Mouse (Mus musculus): ENCODE results near the gene Kif16b. TPM values are rescaled to one million over a fixed set of nuclear protein-coding genes. Genes with fewer than 3 reads are reported as not detected.
"Not testable (repeated sequence)": the region's sequence is repeated elsewhere in the genome, so short reads cannot be mapped to it uniquely, and the experiment has no call there.

Kif16b gene
- total RNA-seq, 2 experiments from 2014 or later = 32.7 to 33.5 TPM

DNA sequence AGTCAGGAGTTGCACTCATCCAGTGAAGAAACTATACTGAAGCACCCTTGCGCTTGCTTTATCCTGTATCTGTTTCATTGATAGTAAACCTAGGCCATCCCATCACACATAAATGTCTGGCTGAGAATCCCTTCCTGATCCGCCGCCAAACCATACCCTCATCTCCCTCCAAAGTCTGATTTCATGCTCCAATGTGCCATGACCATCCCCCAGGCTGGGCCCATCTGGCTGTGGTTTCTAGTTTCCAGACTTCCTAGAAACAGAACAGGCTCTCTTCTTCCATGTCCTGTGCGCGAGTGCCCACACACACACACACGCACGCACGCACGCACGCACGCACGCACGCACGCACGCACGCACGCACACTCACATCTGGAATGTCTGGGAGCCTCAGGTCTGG lies 292.6 kb downstream of the Kif16b start:
- DNase-seq = no peak
- intact Hi-C loops (cut with DNase I) = no loop called here

DNA sequence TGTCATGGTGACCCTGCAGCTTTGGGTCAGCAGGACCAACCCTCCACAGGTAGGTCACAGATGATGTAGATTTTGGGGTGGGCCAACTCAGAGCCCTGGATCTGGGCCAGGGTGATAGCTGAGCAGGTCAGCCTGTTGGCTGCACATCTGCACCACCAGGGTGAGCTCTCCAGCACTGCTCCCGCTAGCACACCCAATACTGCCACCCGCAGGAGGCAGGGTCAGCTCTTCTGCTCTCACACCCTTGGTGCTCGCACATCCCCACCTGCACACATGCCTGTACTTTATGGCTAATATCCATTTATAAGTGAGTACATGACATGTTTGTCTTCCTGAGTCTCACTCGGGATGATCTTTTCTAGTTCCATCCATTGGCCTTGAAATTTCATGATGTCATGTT lies 296.6 kb downstream of the Kif16b start:
- no peak for DNase-seq
- intact Hi-C loops (cut with DNase I) = no loop called here

DNA sequence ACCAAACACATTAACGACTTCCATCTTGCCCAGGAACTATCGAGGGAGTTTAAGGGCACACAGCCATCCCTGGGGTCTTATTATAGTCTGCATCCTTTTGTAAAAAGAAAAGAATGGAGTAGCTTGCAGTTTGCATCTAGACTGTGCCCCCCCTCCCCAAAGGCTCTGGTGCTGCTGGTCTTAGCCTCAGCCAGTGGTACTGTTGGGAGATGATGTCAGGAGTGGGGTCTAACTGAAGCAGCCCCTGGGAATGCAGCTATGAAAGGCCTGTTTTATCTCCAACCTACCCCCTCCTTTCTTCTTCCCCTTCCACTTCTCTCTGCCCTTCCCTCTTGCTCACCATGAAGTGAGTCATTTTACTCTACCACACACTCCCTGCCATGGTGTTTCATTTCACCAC lies 298.1 kb downstream of the Kif16b start:
- intact Hi-C loops (cut with DNase I) = no loop called here
- no peak for DNase-seq

DNA sequence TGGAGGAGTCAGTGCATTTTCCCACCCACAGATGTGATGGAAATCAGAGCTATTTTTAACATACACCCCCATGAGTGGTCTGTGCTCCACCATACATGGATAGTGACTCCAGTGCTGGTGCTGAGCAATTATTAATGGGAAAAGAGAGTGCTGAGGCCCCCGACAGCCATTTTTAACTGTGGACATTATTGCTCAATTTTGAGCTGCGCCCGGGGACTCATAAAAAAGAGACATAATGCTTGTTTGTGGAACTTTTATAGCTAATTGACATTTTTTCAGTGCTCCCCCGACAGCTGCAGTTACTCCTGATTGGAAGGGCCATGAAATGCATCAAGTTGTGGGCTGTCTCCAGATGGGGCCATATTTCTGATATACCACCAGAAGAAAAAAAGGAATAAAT lies 302.1 kb downstream of the Kif16b start:
- intact Hi-C loops (cut with DNase I) = no loop called here
- DNase-seq = no peak

DNA sequence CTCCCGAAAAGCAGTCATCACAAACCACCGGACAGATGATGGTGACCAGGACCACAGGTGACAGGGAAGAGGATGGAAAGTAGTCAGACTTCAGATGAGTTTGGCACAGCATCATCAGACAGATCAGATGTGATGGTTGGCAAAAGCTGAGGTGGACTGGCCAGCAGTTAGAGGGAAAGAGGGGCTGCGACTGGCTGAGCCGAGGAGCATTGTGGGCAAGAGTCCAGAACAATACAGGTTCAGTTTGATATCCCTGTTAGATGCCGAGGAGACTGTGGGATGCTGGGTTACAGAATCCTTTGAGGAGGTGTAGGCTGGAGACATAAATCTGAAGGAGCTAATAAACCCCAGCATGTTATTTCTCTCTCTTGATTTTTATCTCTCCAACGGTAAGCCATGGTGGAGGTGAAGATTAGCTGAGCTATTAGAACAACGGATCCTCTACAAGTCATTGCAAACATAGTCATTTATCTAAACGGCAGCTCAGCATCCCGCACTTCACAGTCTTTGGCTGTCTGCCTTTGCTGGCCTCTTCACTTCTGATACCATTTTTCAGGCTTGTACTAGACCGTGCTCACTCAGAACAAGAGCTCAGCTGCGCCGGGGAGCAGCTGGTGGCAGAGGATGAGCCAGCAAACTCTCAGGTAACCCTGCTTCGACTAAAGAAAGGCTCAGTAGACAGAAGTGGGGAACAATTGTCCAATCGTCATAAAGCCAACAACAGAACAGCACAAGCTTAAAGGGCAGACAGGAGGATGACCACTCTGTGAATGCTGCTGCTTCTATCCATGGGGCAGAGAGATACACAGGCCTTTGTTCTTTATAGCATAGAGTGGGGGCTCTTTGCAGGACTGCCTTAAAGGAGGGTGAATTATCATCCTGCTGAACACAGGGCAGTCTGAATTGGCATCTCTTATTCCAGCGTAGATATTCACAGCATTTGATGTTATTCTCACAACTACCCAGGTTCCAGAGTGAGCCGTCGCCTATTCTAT lies 304.9 kb downstream of the Kif16b start:
- DNase-seq = no peak
- intact Hi-C loops (cut with DNase I) = no loop called here

DNA sequence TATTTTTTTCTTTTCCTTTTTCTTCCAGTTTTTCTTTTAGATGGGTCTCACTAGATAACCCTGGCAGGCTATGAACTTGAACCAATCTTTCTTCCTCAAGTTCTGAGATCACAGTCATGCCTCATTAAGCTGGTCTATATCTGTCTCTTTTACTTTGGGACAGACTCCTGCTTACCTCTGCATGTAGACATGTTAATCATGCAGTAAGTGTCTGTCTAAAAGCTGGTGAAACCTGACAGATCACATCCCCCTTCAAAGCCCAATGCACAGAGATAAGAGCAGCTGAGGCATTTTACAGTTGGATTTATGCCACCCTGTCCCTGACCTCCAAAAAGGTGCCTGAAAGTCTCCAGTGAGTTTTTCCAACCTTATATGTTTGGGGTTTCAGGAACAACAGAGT lies 310.4 kb downstream of the Kif16b start:
- intact Hi-C loops (cut with DNase I) = no loop called here
- DNase-seq = no peak

DNA sequence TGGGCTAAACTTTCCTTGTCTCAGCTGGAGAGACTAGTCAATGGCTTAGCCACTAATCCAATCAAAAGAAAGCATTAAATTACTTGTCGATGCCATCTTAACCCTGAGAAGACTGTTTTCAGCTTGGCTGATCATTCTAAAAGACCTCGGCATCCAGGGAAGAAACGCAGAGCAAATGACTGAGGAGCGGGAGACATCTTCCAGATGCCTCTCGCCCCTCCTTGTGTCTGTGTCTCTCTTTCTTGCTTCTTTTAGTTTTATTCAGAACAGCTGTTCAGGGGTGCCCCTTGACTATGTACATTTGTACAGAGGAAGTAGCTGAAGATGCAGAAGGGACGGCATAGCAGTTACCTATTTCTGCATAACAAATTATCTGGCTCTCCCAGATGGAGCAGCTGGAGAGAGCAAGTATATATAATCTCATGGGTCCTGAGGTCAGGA lies 311.0 kb downstream of the Kif16b start:
- intact Hi-C loops (cut with DNase I) = no loop called here
- DNase-seq = no peak

DNA sequence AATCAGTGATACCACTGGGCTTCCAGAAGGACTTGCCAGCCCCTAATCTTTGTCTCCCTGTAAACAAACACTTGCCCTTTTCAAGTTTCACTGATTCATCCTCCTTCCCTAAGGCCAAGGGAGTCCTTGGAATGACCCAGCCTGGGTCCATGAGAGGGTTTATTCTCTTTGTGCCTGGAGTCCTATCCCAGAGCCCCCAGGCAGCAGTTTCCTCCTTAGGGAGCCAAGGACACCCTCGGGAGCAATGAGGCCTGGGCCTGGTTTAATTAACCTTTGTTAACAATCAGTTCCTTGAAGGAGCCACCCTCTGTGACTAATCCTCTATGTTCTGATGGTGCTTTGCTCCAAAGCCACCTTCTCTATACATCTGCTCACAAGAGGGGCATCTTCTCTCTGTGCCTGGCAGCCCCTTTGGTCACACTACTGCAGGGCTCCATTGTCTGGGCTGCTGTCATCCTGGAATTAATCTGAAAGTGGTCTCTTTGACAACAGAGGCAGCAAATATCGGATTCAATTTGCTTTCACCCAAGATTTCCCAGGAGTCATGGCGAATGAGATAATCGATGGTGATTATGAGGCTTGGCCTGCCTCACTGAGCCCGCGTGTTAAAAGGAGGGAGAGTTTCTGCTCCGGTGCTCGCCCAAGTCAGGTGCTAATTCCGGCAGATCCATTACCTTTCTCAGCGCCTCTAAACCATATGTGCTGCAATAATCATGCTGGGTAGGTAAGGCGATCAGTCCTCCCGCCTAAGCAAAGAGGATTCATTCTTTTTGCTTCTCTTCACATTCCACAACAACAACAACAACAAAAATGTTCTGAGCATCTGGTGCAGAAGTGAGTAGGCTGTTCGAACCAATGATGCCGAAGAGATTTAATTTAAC lies 311.7 kb downstream of the Kif16b start:
- intact Hi-C loops (cut with DNase I) = no loop called here
- DNase-seq = no peak

DNA sequence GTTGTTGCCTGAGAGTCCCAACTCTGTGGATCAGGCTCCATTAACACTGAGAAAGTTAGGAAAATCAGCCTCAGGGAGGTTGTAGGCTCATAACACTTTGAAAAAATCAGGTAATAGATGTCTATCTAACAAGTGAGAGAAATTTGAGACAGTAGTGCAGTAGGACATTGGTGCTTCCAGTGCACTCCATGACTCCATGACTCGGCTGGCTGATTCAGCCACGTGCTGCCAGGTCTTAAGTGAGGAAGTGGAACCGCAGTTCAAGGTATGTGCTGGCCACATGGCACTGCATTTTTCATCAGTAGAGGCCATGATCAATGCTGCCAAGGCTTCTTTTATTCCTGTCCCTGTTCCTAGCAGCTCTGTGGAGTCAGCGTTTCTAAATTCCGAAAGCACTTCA lies 315.5 kb downstream of the Kif16b start:
- DNase-seq = no peak
- intact Hi-C loops (cut with DNase I) = no loop called here

DNA sequence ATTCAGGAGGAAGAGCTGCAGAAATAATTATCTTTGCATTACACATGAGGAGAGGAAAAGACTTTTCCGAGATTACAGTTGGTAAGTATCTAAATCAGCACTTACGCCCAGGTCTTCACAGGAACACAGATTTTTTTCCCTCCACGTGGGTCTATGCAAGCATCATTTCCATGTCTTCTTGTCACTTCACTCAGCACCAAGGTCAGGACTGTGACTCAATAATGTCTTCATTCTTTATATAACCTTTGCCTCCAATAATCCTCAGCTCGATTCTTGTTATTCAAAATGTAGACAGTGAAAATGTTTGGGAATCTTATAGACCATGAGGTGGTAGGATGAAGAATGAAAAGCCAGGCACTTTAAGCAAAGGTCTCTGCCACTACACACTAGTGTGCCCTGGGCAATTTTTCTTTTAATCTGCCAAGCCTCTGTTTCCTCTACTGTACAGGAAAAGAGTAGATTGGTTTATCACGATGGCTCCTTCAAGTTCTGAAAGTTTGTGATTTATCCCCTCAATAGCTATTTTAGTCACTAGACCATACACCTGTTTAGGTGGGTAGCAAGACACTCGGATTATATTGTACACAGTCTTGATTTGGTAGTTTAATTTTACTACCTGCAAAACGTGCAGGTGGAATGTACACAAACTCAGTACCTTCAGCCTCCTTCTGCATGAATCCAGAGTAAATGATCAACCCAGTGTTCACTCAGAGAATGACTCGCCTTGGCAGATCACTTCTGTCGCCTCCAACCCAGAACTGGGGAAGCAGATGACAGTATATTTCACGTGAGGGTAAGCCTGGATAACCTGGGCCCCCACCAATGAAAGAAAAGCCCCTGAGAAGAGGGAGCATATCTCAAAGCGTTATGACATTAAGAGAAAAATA lies 316.2 kb downstream of the Kif16b start:
- intact Hi-C loops (cut with DNase I) = no loop called here
- DNase-seq = no peak

DNA sequence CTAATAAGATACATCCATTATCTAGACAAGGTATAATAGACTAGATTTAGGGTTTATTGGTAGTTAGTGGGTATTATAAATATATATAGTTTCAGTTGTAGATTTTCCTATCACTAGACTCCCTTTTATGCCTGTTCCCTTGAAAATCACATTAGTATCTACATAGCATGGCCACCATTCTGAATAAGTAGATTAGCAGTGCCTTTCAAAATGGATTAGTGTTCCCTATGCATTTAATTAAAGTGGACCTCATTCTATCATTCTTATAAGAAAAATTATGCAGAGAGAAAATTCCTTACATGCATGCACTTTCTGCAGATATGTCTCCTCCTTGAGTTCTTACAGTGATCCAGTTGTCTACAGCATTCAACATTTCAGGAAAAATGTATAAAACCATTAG lies 320.9 kb downstream of the Kif16b start:
- no peak for DNase-seq
- intact Hi-C loops (cut with DNase I) = no loop called here

DNA sequence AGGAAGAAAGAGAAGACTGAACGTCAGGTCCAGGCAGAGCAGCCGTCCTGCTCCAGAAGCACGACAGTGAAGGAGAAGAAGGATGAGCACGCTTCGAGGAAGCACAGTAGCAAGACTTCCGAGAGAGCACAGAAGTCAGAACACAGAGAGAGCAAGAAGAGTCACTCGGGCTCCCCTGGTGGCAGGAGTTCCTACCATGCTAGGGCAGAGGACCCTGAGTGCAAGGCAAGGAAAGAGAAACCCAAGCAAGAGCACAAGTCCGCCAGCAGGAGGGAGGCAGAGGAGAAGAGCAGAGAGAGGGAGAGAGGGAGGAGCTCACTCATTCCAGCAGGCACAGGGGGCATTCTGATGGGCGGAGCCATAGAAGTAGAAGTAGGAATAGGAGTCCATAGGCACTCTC lies 323.9 kb downstream of the Kif16b start:
- DNase-seq; intact Hi-C loops (cut with DNase I): not testable (repeated sequence)

DNA sequence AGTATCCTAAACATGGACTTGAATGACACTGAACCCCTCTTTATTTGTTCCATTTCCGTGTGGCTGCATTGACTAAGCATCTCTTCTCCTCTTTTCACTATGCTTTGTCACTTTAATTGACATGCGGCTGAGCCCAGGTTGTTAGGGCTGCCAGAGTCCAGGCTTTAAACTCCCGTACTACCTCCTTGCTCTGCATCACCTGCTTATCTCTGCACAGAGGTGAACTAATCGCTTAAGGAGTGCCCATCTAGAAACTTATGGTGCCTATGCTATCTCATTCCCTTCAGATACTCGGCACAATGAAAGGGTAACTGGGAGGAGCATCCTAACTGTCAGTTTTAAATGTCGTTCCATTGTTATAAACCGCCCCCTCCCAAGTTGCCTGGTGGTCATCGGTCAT lies 331.6 kb downstream of the Kif16b start:
- intact Hi-C loops (cut with DNase I) = no loop called here
- no peak for DNase-seq

Other genes starting within 250 kb of the Kif16b start
- gene Snrpb2, start 161.5 kb upstream of the Kif16b start, total RNA-seq (2021) = 10 to 100 TPM; 20.8 to 22.7 TPM
- not detected for gene Otor, start 176.9 kb upstream of the Kif16b start, total RNA-seq (2021)

Measured in heart, postnatal 36 days (tissue).